Mouse (Mus musculus): Measurements from ENCODE around the gene 4931428F04Rik. TPM values are rescaled to one million over a fixed set of nuclear protein-coding genes. Genes with fewer than 3 reads are reported as not detected.

4931428F04Rik gene
- 15.6 and 19.6 TPM in 2 replicates for polyA plus RNA-seq (2016; fragmentation: Nextera tagmentation; extraction: Ambion mirVana)

DNA sequence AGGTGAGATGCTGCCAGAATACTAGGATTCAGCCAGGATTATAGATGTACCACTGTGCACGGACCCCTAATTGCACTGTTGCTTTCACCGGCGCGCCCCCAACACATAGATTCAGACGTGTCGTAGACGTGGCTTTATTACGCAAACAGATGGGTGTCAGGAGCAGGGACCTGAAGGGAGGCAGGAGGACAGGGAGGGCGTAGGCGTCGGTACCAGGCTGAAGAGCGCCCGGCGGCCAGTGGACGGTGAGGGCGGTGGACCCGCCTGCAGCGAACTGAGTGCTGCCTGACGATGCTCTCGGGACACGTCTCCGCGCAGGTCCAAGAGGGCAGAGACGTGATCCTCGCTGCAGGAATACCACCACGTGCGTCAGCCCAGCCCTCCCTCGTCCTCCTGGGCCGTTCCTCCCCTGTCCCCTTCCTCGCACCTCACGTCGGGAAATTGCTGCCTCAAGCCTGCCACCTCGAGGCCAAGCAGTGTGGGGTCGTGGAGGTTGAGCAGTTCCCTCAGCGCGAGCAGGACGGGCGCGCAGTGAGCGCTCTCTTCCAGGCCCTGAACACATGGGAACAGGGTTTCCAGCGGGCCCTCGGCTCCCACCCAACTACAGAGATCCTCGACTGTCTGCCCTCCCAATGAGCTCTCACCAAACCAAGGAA, at the start of gene 4931428F04Rik:
TSS of gene 4931428F04Rik (minus strand) at position 60 of the 656 bp plus-strand sequence.
- Histone ChIP-seq H3K27ac (peak within 1 kb of the TSS; percentile 58), H3K9me3 (no peaks in the 10 kb centered on the region), H3K36me3 (peaks cover 12% of the 10 kb centered on the region), H3K4me2 (peak within 1 kb of the TSS; percentile 83), H3K9ac (replicated peaks) (peak within 1 kb of the TSS; percentile 56), H3K27me3 (peaks cover 22% of the 10 kb centered on the region), H3K4me3 (replicated peaks) (peak within 1 kb of the TSS; percentile 50), H3K4me1 (replicated peaks) (peaks cover 26% of the 10 kb centered on the region)
- 2% methylated on average over 43 of the region's 43 CpGs for WGBS
- peak; percentile 23 for ATAC-seq (ENCODE audit: insufficient number of reproducible peaks, insufficient read depth, low FRiP score, low TSS enrichment, low read depth)

GRCm38 (mm10) chr8:105338992-105339391, 49.3 kb upstream of the 4931428F04Rik start:
- Histone ChIP-seq H3K27me3 (0 out of 2 replicates have a peak, but pooled peaks cover 6% of the 10 kb centered on the region), H3K36me3 (peaks cover 46% of the 10 kb centered on the region), H3K9me3 (no peaks in the 10 kb centered on the region), H3K9ac (replicated peaks) (peak overlapping the region; percentile 34; the same call in 1 of the 2 replicates), H3K27ac (peak overlapping the region; percentile 66; the same call in 1 of the 2 replicates), H3K4me2 (no peak overlapping the region), H3K4me1 (replicated peaks) (0 out of 2 replicates have a peak, but pooled peaks cover 6% of the 10 kb centered on the region), H3K4me3 (replicated peaks) (no peak overlapping the region)
- 16% methylated on average over 4 of the region's 4 CpGs for WGBS
- no peak for ATAC-seq (ENCODE audit: insufficient number of reproducible peaks, insufficient read depth, low FRiP score, low TSS enrichment, low read depth)

DNA sequence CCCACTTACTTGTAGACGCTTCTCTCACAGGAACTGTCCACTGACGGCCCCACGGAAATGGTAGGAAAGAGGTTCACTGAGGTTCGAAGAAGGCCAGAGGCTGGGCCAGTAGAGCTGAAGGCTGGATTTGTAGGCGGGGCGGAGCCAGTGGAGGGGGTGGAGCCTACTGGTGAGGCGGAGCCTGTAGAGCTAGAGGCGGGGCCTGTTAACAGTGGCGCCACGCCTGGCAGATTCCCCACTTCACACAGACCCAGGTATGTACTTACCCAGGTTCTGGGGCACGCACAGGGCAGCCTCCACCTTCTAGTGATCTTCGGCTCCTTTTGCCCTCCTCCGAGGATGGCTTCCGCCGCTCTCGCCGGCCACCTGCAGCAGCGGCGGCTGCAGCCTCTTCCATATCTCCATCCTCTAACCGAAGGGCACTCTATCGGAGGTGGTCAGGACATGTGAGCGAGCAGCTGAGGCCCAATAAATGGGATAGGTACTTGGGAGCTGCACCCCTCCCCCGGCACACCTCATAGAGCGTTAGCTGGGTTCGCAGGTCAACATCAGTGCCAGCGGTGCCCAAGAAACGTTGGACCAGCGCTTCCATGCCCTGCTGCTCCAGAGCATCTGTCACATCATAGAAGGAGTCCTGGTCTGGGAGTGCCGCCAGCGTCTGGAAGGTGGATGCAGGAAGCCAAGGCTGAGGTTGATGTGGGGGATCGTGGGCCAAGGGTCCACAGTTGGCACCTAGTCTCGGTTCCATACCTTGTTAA, 46.9 kb upstream of the 4931428F04Rik start:
- no peak overlapping the region for H3K4me2 ChIP-seq
- H3K36me3 ChIP-seq: peaks cover 71% of the 10 kb centered on the region
- 42% methylated on average over 32 of the region's 32 CpGs for WGBS
- no peaks in the 10 kb centered on the region for H3K9me3 ChIP-seq
- H3K27ac ChIP-seq: no peak overlapping the region
- 0 out of 2 replicates have a peak, but pooled peaks cover 6% of the 10 kb centered on the region for H3K4me1 ChIP-seq (replicated peaks)
- 0 out of 2 replicates have a peak, but pooled peaks cover 6% of the 10 kb centered on the region for H3K27me3 ChIP-seq
- no peak overlapping the region for H3K9ac ChIP-seq (replicated peaks)
- 0 out of 2 replicates have a peak, but pooled peaks have one; percentile 10 for ATAC-seq (ENCODE audit: insufficient number of reproducible peaks, insufficient read depth, low FRiP score, low TSS enrichment, low read depth)
- H3K4me3 ChIP-seq (replicated peaks): no peak overlapping the region

GRCm38 (mm10) chr8:105332523-105332922, 42.9 kb upstream of the 4931428F04Rik start:
- no peak for ATAC-seq (ENCODE audit: insufficient number of reproducible peaks, insufficient read depth, low FRiP score, low TSS enrichment, low read depth)
- H3K4me2 ChIP-seq: no peak overlapping the region
- peaks cover 98% of the 10 kb centered on the region for H3K36me3 ChIP-seq
- H3K4me3 ChIP-seq (replicated peaks): no peak overlapping the region
- 0 out of 2 replicates have a peak, but pooled peaks cover 6% of the 10 kb centered on the region for H3K27me3 ChIP-seq
- WGBS: 85% methylated on average over 2 of the region's 2 CpGs
- H3K9me3 ChIP-seq: no peaks in the 10 kb centered on the region
- peaks cover under 1% of the 10 kb centered on the region for H3K4me1 ChIP-seq (replicated peaks)
- H3K27ac ChIP-seq: no peak overlapping the region
- no peak overlapping the region for H3K9ac ChIP-seq (replicated peaks)

DNA sequence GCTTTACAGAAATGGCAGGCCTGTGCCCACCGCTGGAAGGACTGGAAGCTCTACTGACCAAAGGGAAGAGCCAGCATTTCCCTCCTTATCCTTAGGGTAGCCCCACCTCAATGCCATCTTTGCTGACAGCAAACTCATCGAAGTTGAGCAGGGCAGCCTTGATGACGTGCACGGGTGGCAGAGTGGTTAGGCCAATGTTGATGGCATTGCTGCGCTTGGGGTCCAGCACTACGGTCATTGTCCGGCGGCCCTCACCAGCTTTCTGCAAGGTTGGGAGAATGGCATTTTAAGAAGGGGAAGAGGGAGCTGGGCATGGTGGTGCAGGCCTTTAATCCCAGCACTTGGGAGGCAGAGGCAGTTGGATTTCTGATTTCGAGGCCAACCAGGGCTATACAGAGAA, 42.3 kb upstream of the 4931428F04Rik start:
- ATAC-seq (ENCODE audit: insufficient number of reproducible peaks, insufficient read depth, low FRiP score, low TSS enrichment, low read depth): no peak
- 94% methylated on average over 9 of the region's 9 CpGs for WGBS
- H3K27ac ChIP-seq: no peak overlapping the region
- H3K27me3 ChIP-seq: 0 out of 2 replicates have a peak, but pooled peaks cover 3% of the 10 kb centered on the region
- H3K9me3 ChIP-seq: no peaks in the 10 kb centered on the region
- no peak overlapping the region for H3K4me2 ChIP-seq
- peaks cover 92% of the 10 kb centered on the region for H3K36me3 ChIP-seq
- peaks cover 7% of the 10 kb centered on the region for H3K4me1 ChIP-seq (replicated peaks)
- no peak overlapping the region for H3K9ac ChIP-seq (replicated peaks)
- H3K4me3 ChIP-seq (replicated peaks): no peak overlapping the region

GRCm38 (mm10) chr8:105331469-105331868, 41.8 kb upstream of the 4931428F04Rik start:
- Histone ChIP-seq H3K4me3 (replicated peaks) (no peak overlapping the region), H3K4me1 (replicated peaks) (peaks cover 9% of the 10 kb centered on the region), H3K27ac (no peak overlapping the region), H3K4me2 (no peak overlapping the region), H3K36me3 (peaks cover 88% of the 10 kb centered on the region), H3K9me3 (no peaks in the 10 kb centered on the region), H3K27me3 (no peaks in the 10 kb centered on the region), H3K9ac (replicated peaks) (no peak overlapping the region)
- ATAC-seq (ENCODE audit: insufficient number of reproducible peaks, insufficient read depth, low FRiP score, low TSS enrichment, low read depth): no peak
- 93% methylated on average over 22 of the region's 22 CpGs for WGBS

DNA sequence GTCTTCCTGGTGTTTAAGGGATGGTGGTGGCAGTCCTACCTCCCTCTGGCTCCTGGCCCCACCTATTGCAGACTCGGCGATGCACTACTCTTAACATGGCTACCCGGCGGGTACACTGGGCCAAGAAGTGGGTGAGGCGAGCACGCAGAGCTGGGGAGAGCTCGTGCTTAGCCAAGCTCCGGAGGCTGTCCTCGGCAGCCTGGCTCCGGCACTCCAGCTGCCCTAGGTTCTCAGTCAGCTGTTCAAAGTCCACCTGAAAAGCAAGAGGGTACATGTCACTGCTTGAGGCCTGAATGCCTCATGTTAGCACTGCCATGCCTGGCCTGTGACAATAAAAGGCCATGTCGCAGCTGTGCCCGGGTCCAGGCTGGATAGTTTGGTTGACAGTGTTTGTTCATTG, 40.7 kb upstream of the 4931428F04Rik start:
- H3K4me2 ChIP-seq: no peak overlapping the region
- H3K9ac ChIP-seq (replicated peaks): no peak overlapping the region
- no peak overlapping the region for H3K4me3 ChIP-seq (replicated peaks)
- no peak for ATAC-seq (ENCODE audit: insufficient number of reproducible peaks, insufficient read depth, low FRiP score, low TSS enrichment, low read depth)
- H3K4me1 ChIP-seq (replicated peaks): peaks cover 13% of the 10 kb centered on the region
- H3K27ac ChIP-seq: no peak overlapping the region
- WGBS: 92% methylated on average over 12 of the region's 12 CpGs
- no peaks in the 10 kb centered on the region for H3K27me3 ChIP-seq
- H3K36me3 ChIP-seq: peaks cover 76% of the 10 kb centered on the region
- H3K9me3 ChIP-seq: no peaks in the 10 kb centered on the region

DNA sequence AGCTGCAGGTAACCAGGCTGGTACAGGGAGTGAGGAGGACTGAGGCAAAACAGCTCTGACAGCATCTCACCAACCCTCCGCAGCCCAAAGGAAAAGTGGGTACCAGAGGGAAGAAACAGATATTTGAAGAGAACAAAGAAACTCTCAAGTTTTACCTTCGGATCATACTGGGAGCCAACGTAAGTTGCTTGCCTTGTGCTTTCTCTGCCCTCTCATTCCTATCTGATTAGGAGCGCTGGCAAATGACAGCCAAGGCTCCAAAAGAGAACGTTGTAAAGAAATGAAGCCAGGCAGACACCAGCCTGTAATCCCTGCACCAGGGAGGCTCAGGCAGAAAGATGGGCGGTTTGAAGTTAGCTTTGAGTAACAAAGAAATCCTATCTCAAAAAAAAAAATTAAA, 37.3 kb upstream of the 4931428F04Rik start:
- 42% methylated on average over 6 of the region's 6 CpGs for WGBS
- Histone ChIP-seq H3K27ac (peak overlapping the region; percentile 82; the same call in 1 of the 2 replicates), H3K9ac (replicated peaks) (peak overlapping the region; percentile 82), H3K36me3 (peaks cover 59% of the 10 kb centered on the region), H3K4me1 (replicated peaks) (peaks cover 19% of the 10 kb centered on the region), H3K9me3 (no peaks in the 10 kb centered on the region), H3K27me3 (no peaks in the 10 kb centered on the region), H3K4me3 (replicated peaks) (peak overlapping the region; percentile 75), H3K4me2 (peak overlapping the region; percentile 76)
- ATAC-seq (ENCODE audit: insufficient number of reproducible peaks, insufficient read depth, low FRiP score, low TSS enrichment, low read depth): no peak

GRCm38 (mm10) chr8:105326141-105326672, 36.5 kb upstream of the 4931428F04Rik start, which contains the start of the genes Lrrc29 and Tmem208:
Gene Lrrc29 (minus strand): TSS chr8:105326278.
Gene Tmem208 (plus strand): TSS chr8:105326354.
- WGBS: under 1% methylated on average over 36 of the region's 36 CpGs
- Histone ChIP-seq H3K4me1 (replicated peaks) (peaks cover 19% of the 10 kb centered on the region), H3K36me3 (peaks cover 51% of the 10 kb centered on the region), H3K4me3 (replicated peaks) (peak within 1 kb of the TSS; percentile 75), H3K27me3 (no peaks in the 10 kb centered on the region), H3K9me3 (no peaks in the 10 kb centered on the region), H3K4me2 (peak within 1 kb of the TSS; percentile 76), H3K27ac (peak within 1 kb of the TSS; percentile 82), H3K9ac (replicated peaks) (peak within 1 kb of the TSS; percentile 82)
- peak; percentile 90 for ATAC-seq (ENCODE audit: insufficient number of reproducible peaks, insufficient read depth, low FRiP score, low TSS enrichment, low read depth)

DNA sequence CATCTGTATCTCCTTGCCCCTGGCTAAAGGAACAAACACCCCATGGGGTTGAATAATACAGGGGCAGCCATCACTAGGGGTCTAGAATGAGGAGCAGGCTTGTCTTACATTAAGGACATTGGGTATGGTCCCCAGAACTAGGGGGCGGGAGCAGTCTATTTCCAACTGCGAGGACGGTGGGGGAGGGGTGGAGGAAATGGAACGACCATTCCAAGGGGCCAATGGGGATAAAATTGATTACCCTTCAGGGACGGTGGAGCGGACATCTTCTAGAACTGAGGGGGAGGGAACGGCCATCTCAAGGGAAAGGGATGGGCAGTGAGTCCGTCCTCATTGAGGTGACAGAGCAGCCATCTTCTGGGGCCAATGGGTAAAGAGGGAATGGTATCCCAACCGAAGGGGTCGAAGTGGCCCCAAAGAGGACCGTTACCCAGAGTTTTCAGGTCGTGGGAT, 36.0 kb upstream of the 4931428F04Rik start:
- peak overlapping the region; percentile 82 for H3K9ac ChIP-seq (replicated peaks)
- no peaks in the 10 kb centered on the region for H3K27me3 ChIP-seq
- H3K4me3 ChIP-seq (replicated peaks): peak overlapping the region; percentile 75
- H3K4me2 ChIP-seq: peak overlapping the region; percentile 76
- peaks cover 46% of the 10 kb centered on the region for H3K36me3 ChIP-seq
- H3K4me1 ChIP-seq (replicated peaks): peaks cover 19% of the 10 kb centered on the region
- WGBS: under 1% methylated on average over 12 of the region's 12 CpGs
- H3K9me3 ChIP-seq: no peaks in the 10 kb centered on the region
- peak overlapping the region; percentile 73; the same call in 1 of the 2 replicates for H3K27ac ChIP-seq
- ATAC-seq (ENCODE audit: insufficient number of reproducible peaks, insufficient read depth, low FRiP score, low TSS enrichment, low read depth): peak; percentile 58

GRCm38 (mm10) chr8:105323183-105323582, 33.5 kb upstream of the 4931428F04Rik start:
- H3K27ac ChIP-seq: no peak overlapping the region
- H3K9ac ChIP-seq (replicated peaks): no peak overlapping the region
- H3K4me3 ChIP-seq (replicated peaks): no peak overlapping the region
- peaks cover 19% of the 10 kb centered on the region for H3K4me1 ChIP-seq (replicated peaks)
- no peaks in the 10 kb centered on the region for H3K27me3 ChIP-seq
- H3K36me3 ChIP-seq: peaks cover 41% of the 10 kb centered on the region
- 85% methylated on average over 4 of the region's 4 CpGs for WGBS
- H3K9me3 ChIP-seq: no peaks in the 10 kb centered on the region
- no peak overlapping the region for H3K4me2 ChIP-seq
- no peak for ATAC-seq (ENCODE audit: insufficient number of reproducible peaks, insufficient read depth, low FRiP score, low TSS enrichment, low read depth)
